Mouse (Mus musculus) embryonic fibroblast, embryonic 13.5 days (primary cell): ENCODE data around the gene Babam2.

Experiments used
- CTCF ChIP-seq: IDR thresholded peaks from 2 replicates; pipeline ENCODE4 v1.5.1; 2011; ENCODE audit warnings: mild to moderate bottlenecking, control low read depth, low read length, moderate library complexity, borderline replicate concordance; ENCODE audit not compliant: insufficient read depth
- POLR2A ChIP-seq: IDR thresholded peaks from 2 replicates; pipeline ENCODE4 v1.6.1; 2011; ENCODE audit warnings: low read depth, mild to moderate bottlenecking, control low read depth, low read length, moderate library complexity

DNA sequence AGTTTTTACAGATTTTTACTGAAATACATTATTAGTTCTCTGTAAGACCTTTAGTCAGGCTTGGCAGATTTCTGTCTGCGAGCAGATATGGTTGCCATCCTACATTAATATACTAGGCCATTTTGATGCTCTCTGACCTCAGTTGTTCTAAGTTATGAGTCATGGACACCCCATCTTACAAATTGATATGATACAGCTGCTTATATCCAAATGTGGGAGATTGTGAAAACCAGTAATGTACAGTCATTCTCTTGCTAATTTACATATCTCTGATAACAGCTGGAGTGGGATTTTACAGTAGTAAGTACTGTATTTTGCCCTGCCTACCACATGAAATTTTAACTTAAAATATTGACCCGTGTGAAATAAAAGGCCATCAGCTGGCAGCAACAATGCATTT, 204.7 kb downstream of the Babam2 start:
- TF ChIP-seq CTCF (no peak), POLR2A (no peak)
